Mouse (Mus musculus): ENCODE data around the gene Ltbr.

- no peak for TF ChIP-seq CTCF (IDR thresholded peaks at IDR 0.05; ENCODE audit: low read depth, low read length)
- TF ChIP-seq POLR2A (IDR thresholded peaks at IDR 0.05; ENCODE audit: extremely low read depth, insufficient read depth, low read length) = no peak
Observed at GRCm38 (mm10) chr6:125267469-125267868, 46.2 kb downstream of the Ltbr start.
